Mouse (Mus musculus): ENCODE data around the gene Amz2. TPM values are rescaled to one million over a fixed set of nuclear protein-coding genes. Genes with fewer than 3 reads are reported as not detected.
"Not testable (repeated sequence)": the region's sequence is repeated elsewhere in the genome, so short reads cannot be mapped to it uniquely, and the experiment has no call there.

The Amz2 gene
- polyA plus RNA-seq, 1 experiment: 63.8 TPM

DNA sequence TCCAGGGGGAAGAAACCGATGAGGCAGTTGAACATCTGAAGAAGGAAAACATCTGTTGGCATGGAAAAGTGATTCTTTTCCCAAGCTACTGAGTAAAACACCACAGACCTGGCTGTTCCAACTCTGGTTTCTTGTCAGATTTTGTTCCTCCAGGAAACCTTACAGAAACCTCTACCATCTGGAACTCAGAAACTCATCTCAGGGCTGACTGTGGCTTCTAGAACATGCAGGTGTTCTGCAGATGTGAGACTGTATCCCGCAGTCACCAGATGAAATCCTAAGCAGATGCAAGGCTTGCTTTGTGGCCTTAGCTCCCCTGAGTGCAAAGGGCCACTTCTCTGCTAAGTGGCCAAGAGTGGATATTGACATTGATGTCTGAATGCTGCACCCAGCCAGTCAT is 64.0 kb downstream of the Amz2 start:
- TF ChIP-seq CTCF (IDR thresholded peaks at IDR 0.05; ENCODE audit: borderline replicate concordance, insufficient read depth, low read depth, low read length): no peak
- no peak for TF ChIP-seq POLR2A (IDR thresholded peaks at IDR 0.05; ENCODE audit: borderline replicate concordance, insufficient read depth, low read length)
- no peak overlapping the region for H3K27ac ChIP-seq (ENCODE audit: insufficient read depth, low read length)
- no peak overlapping the region for H3K4me3 ChIP-seq (replicated peaks; ENCODE audit: insufficient read depth, low read depth, low read length)
- H3K4me1 ChIP-seq (ENCODE audit: control insufficient read depth, insufficient read depth, low read length): no peaks in the 10 kb centered on the region; the same call in 1 of the 2 replicates
- no peaks in the 10 kb centered on the region for H3K27me3 ChIP-seq (ENCODE audit: control insufficient read depth, insufficient read depth, low read length)
- 91% methylated on average over 2 of the region's 2 CpGs for WGBS
- no peak for DNase-seq

GRCm38 (mm10) chr11:109491844-109492243 is 66.1 kb downstream of the Amz2 start:
- 85% methylated on average over 4 of the region's 4 CpGs for WGBS
- Histone ChIP-seq H3K27me3 (ENCODE audit: control insufficient read depth, insufficient read depth, low read length) (no peaks in the 10 kb centered on the region), H3K4me3 (replicated peaks; ENCODE audit: insufficient read depth, low read depth, low read length) (no peak overlapping the region), H3K4me1 (ENCODE audit: control insufficient read depth, insufficient read depth, low read length) (no peaks in the 10 kb centered on the region), H3K27ac (ENCODE audit: insufficient read depth, low read length) (no peak overlapping the region)
- TF ChIP-seq CTCF (IDR thresholded peaks at IDR 0.05; ENCODE audit: borderline replicate concordance, insufficient read depth, low read depth, low read length): no peak
- no peak for TF ChIP-seq POLR2A (IDR thresholded peaks at IDR 0.05; ENCODE audit: borderline replicate concordance, insufficient read depth, low read length)
- DNase-seq: no peak

DNA sequence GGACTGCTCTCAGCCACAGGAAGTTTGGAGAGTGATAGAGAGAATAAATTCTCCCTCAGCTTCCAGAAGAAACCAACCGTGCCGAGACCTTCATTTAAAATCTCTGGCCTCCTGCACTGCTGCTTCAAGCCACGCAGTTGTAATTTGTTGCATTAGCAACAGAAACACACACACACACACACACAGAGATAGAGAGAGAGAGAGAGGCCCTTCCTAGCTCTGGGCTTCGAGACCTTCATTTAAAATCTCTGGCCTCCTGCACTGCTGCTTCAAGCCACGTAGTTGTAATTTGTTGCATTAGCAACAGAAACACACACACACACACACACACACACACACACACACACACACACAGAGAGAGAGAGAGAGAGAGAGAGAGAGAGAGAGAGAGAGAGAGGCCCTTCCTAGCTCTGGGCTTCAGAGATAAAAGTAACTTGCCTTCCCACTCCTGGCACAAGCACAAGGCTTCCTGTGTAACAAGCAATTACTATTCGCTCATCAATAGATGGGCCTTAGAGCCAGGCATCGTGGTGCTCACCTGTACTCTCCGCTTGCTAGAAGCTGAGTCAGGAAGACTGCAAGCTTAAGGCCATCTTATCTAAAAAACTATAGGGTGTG is 67.2 kb downstream of the Amz2 start:
- H3K4me1 ChIP-seq (ENCODE audit: control insufficient read depth, insufficient read depth, low read length); H3K27me3 ChIP-seq (ENCODE audit: control insufficient read depth, insufficient read depth, low read length); DNase-seq; H3K27ac ChIP-seq (ENCODE audit: insufficient read depth, low read length); H3K4me3 ChIP-seq (replicated peaks; ENCODE audit: insufficient read depth, low read depth, low read length): not testable (repeated sequence)
- WGBS: 82% methylated on average over 8 of the region's 8 CpGs

DNA sequence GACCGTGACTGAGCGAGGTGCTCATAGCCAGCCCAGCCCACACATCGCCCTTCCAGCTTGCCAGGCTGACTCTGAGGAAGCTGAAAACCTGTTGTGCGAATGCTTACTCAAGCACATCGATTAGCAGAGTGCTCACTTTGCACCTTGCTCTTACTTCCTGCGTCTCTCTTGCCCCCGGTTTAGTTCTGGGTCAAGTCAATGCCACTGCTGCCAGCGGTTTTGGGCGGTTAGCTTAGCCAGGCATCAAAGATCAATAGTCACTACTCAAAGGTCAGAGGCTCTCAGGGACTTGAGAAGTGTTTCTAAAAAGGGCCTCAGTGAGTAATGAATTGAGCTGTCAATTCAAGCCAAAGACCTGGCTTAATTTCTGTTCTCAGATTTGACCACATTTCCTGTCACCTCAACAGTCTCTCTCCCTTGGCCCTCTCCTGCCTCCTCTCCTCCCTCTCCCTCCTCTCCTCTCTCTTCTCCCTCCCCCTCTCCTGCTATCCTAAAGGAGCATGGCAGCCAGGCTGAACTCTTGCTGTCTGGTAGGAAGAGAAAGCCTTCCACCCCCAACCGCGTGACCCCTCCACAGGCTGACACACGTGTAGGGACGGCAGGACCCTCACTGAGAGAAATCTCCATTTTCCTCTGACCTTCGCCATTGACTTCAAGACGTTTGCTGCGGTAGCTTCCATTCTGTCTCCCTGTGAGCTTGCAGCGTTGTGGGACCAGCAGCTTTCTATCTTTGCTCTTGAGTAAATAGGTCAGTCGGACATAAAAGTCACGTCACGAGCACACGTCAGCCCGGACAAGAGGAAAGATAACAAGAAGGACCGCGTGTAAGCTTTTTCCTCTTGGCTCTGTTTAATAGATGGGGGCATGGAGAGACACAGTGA is 69.4 kb downstream of the Amz2 start:
- TF ChIP-seq POLR2A (IDR thresholded peaks at IDR 0.05; ENCODE audit: borderline replicate concordance, insufficient read depth, low read length): no peak
- TF ChIP-seq CTCF (IDR thresholded peaks at IDR 0.05; ENCODE audit: borderline replicate concordance, insufficient read depth, low read depth, low read length): no peak
- 75% methylated on average over 24 of the region's 24 CpGs for WGBS
- no peak overlapping the region for H3K4me3 ChIP-seq (replicated peaks; ENCODE audit: insufficient read depth, low read depth, low read length)
- H3K4me1 ChIP-seq (ENCODE audit: control insufficient read depth, insufficient read depth, low read length): peaks cover 6% of the 10 kb centered on the region; the same call in 1 of the 2 replicates
- H3K27me3 ChIP-seq (ENCODE audit: control insufficient read depth, insufficient read depth, low read length): no peaks in the 10 kb centered on the region
- no peak for DNase-seq
- no peak overlapping the region for H3K27ac ChIP-seq (ENCODE audit: insufficient read depth, low read length)

DNA sequence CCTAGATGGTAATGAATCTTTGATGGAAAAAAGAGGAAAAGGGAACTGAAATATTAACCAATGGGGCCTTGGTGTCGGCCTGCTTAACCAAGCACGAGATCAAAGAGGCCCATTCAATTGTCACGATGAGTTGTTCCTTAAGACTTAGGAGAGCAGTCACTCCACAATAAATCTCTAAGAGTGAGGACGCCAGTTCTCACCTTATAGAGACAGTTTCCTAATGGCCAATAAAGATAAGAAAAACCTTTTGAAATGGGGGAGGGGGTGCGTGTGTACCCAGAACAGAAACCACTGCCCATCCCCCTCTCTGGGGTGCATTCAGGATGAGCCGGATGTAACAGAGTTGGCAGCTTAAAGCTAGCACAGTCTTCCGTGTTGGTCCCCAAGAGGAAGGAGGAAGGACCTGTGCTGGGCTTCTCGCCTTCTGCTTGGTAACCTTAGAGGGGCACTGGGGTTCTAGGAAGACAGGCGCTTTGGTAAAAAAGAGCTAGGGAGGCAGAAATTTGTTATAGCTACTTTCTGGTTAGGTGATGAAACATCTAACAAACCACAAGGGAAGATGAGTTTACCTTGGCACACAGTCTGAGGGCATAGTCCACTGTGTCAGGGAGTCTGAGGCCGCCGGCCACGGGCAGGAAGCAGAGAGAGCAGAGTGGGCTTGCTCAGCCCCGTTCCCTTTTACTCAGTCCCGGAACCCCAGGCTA is 70.2 kb downstream of the Amz2 start:
- no peak for TF ChIP-seq POLR2A (IDR thresholded peaks at IDR 0.05; ENCODE audit: borderline replicate concordance, insufficient read depth, low read length)
- TF ChIP-seq CTCF (IDR thresholded peaks at IDR 0.05; ENCODE audit: borderline replicate concordance, insufficient read depth, low read depth, low read length): no peak
- no peaks in the 10 kb centered on the region for H3K27me3 ChIP-seq (ENCODE audit: control insufficient read depth, insufficient read depth, low read length)
- DNase-seq: no peak
- WGBS: 80% methylated on average over 14 of the region's 14 CpGs
- peaks cover 11% of the 10 kb centered on the region; the same call in 1 of the 2 replicates for H3K4me1 ChIP-seq (ENCODE audit: control insufficient read depth, insufficient read depth, low read length)
- no peak overlapping the region for H3K27ac ChIP-seq (ENCODE audit: insufficient read depth, low read length)
- H3K4me3 ChIP-seq (replicated peaks; ENCODE audit: insufficient read depth, low read depth, low read length): no peak overlapping the region

DNA sequence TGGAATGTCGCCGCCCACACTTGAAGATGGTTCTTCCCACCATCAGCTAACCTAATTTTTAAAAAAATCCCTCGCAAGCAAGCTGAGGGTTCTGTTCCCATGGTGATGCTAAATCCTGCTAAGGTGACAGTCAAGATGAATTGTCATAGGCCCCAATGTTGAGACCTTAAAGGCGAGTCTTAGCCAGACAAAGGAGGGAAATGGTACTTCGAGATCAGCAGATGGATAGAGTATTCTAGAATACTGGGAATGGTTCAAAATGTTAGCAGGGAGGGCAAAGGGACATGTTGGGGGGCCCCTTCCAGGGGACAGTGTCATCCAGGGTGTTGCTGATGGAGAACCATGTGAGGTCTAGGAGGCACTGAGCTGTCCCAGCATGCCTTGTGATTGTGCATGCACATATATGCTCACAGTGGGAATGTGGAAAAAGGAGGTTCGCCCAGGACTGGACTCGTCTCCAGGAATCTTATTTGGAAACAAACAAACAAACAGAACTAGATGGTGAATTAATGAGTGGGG is 70.8 kb downstream of the Amz2 start:
- WGBS: 95% methylated on average over 7 of the region's 7 CpGs
- TF ChIP-seq CTCF (IDR thresholded peaks at IDR 0.05; ENCODE audit: borderline replicate concordance, insufficient read depth, low read depth, low read length): no peak
- no peak for DNase-seq

GRCm38 (mm10) chr11:109496996-109497714 is 71.4 kb downstream of the Amz2 start:
- no peak for DNase-seq
- Histone ChIP-seq H3K27ac (ENCODE audit: insufficient read depth, low read length) (no peak overlapping the region), H3K27me3 (ENCODE audit: control insufficient read depth, insufficient read depth, low read length) (no peaks in the 10 kb centered on the region), H3K4me3 (replicated peaks; ENCODE audit: insufficient read depth, low read depth, low read length) (no peak overlapping the region), H3K4me1 (ENCODE audit: control insufficient read depth, insufficient read depth, low read length) (peaks cover 11% of the 10 kb centered on the region; the same call in 1 of the 2 replicates)
- 77% methylated on average over 6 of the region's 6 CpGs for WGBS
- TF ChIP-seq CTCF (IDR thresholded peaks at IDR 0.05; ENCODE audit: borderline replicate concordance, insufficient read depth, low read depth, low read length) (no peak), POLR2A (IDR thresholded peaks at IDR 0.05; ENCODE audit: borderline replicate concordance, insufficient read depth, low read length) (no peak)

More for the DNA sequence above, 70.8 kb downstream of the Amz2 start:
- no peaks in the 10 kb centered on the region for H3K27me3 ChIP-seq (ENCODE audit: control insufficient read depth, insufficient read depth, low read length)
- no peak overlapping the region for H3K27ac ChIP-seq (ENCODE audit: insufficient read depth, low read length)
- no peak overlapping the region for H3K4me3 ChIP-seq (replicated peaks; ENCODE audit: insufficient read depth, low read depth, low read length)
- peaks cover 11% of the 10 kb centered on the region; the same call in 1 of the 2 replicates for H3K4me1 ChIP-seq (ENCODE audit: control insufficient read depth, insufficient read depth, low read length)
